9 mouse cellular contexts compared by ENCODE assay signal in the genomic region with DNA sequence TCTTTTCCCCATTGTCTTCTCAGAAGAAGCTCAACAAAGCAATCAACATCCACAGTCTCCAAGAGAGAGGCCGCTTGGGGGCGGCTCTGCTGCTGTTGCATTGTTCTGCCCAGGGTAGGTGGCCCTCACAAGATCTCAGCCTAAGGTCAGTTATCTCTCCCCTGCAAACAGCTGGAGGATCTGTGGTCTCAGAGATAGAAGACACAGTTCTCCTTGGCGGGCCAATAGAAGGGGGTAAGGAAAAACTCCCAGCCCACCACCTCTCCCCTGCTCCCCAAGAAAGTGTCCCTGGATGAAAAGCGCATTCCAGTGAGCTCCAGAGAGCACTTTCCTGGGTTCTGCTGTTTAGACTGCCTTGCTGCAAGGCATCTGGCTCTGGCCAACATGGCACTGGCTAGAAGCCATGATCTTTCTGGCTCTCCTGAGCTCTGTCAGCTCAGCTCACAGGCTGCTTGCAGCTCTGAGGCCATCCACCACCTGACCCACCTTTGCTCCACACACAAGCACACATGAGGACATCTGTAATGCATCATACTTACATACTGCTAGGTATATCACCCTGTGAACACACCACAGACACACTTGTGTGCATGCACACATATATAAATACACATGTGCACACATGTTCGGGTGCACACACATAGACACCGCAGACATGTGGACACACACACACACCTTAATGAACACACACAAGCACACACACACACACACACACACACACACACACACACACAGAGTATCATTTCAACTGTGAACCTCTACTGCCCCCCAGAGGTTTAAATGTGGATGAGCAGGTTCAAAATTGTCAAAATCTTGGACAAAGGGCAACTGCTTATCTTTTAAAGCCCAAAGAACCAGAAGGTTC.
DNase-seq lines count a peak whose midpoint lies in the region; ATAC-seq and TF ChIP-seq lines count a peak whose summit lies in the region.
"Had no signal": no experiment of that assay in that cellular context is flagged by ENCODE, and none has a peak within 500 bp of the region (broad histone marks: within the 10 kb centered on the region; RNA-seq: fewer than 3 reads in every experiment).

No protein-coding gene starts in this region.

- peak; percentile 93 for TF ChIP-seq CTCF in forebrain, postnatal 0 days (IDR thresholded peaks at IDR 0.05; ENCODE audit: low read depth)

- no peaks in the 10 kb centered on the region for H3K36me3 ChIP-seq in forebrain, postnatal 0 days (ENCODE audit: insufficient read depth)
- no peaks in the 10 kb centered on the region for H3K36me3 ChIP-seq in hindbrain, embryonic 14.5 days (replicated peaks; ENCODE audit: control insufficient read depth, insufficient read depth)
- H3K36me3 ChIP-seq in midbrain, embryonic 10.5 days, result no peaks in the 10 kb centered on the region

- H3K27me3 ChIP-seq in forebrain, postnatal 0 days (ENCODE audit: insufficient read depth, low read length), result no peaks in the 10 kb centered on the region
- 0 out of 2 replicates have a peak, but pooled peaks cover 4% of the 10 kb centered on the region for H3K27me3 ChIP-seq in hindbrain, embryonic 14.5 days (ENCODE audit: control insufficient read depth, insufficient read depth, low read length)
- peaks cover 62% of the 10 kb centered on the region for H3K27me3 ChIP-seq in midbrain, embryonic 10.5 days (ENCODE audit: low read depth, poor library complexity, severe bottlenecking)

- H3K9ac ChIP-seq in forebrain, postnatal 0 days, result no peak overlapping the region
- H3K9ac ChIP-seq in hindbrain, embryonic 14.5 days, result no peak overlapping the region; the same call in 1 of the 2 replicates

- no peak overlapping the region for H3K4me2 ChIP-seq in forebrain, postnatal 0 days (ENCODE audit: low read depth)
- no peak overlapping the region for H3K4me2 ChIP-seq in hindbrain, embryonic 14.5 days (replicated peaks)

- H3K4me1 ChIP-seq in forebrain, postnatal 0 days (ENCODE audit: insufficient read depth), result no peaks in the 10 kb centered on the region; the same call in 1 of the 2 replicates
- 0 out of 2 replicates have a peak, but pooled peaks cover 8% of the 10 kb centered on the region for H3K4me1 ChIP-seq in hindbrain, embryonic 14.5 days (replicated peaks; ENCODE audit: control insufficient read depth, insufficient read depth, low read length)
- peaks cover 28% of the 10 kb centered on the region for H3K4me1 ChIP-seq in midbrain, embryonic 10.5 days

- no peaks in the 10 kb centered on the region for H3K9me3 ChIP-seq in forebrain, postnatal 0 days (ENCODE audit: low read length)
- H3K9me3 ChIP-seq in hindbrain, embryonic 14.5 days (ENCODE audit: control insufficient read depth, low read length), result peaks cover 7% of the 10 kb centered on the region; the same call in 1 of the 2 replicates
- H3K9me3 ChIP-seq in midbrain, embryonic 10.5 days (replicated peaks), result 0 out of 2 replicates have a peak, but pooled peaks cover 5% of the 10 kb centered on the region

- 32% methylated on average over 6 of the region's 6 CpGs for WGBS in forebrain, postnatal 0 days
- WGBS in hindbrain, embryonic 14.5 days, result 33% methylated on average over 6 of the region's 6 CpGs
- 30% methylated on average over 6 of the region's 6 CpGs for WGBS in midbrain, embryonic 10.5 days

- no peak overlapping the region for H3K27ac ChIP-seq in forebrain, postnatal 0 days (ENCODE audit: low read depth, low read length)
- H3K27ac ChIP-seq in hindbrain, embryonic 14.5 days, result no peak overlapping the region
- H3K27ac ChIP-seq in midbrain, embryonic 10.5 days (replicated peaks), result peak overlapping the region; percentile 75

- H3K4me3 ChIP-seq in forebrain, postnatal 0 days (ENCODE audit: low read depth, low read length), result no peak overlapping the region
- H3K4me3 ChIP-seq in hindbrain, embryonic 14.5 days (replicated peaks; ENCODE audit: low read length), result no peak overlapping the region
- H3K4me3 ChIP-seq in midbrain, embryonic 10.5 days, result no peak overlapping the region
- H3K4me3 ChIP-seq: myocyte had no signal

- peak; percentile 30 to 31 for DNase-seq in right cerebral cortex, adult 2 months (ENCODE audit: low spot score in 2 of 2)
- DNase-seq in right cerebral cortex, postnatal 36 days (ENCODE audit: low spot score in 2 of 2), result no peak
- peak; percentile 51 for DNase-seq in cerebellum, adult 11-12 months
- peak; percentile 77 for DNase-seq in forebrain, postnatal 0 days
- DNase-seq in hindbrain, embryonic 14.5 days (ENCODE audit: low spot score), result peak; percentile 71
- DNase-seq in layer of hippocampus, postnatal 25 days (ENCODE audit: extremely low spot score in 1 of 2, low spot score in 1 of 2), result peak; percentile 24 to 25
- peak; percentile 42 for DNase-seq in midbrain, embryonic 10.5 days (ENCODE audit: low spot score)
- DNase-seq in testis, postnatal 10 days (ENCODE audit: low spot score), result peak; percentile 52

- peak; percentile 59 for ATAC-seq in forebrain, postnatal 0 days
- peak; percentile 46; the same call in 1 of the 2 replicates for ATAC-seq in hindbrain, embryonic 14.5 days (ENCODE audit: low FRiP score)

Comparison
In these comparisons a context has a peak if more than half of its experiments do, and no peak if none do; other contexts are left out.
1. DNase-seq: peak in right cerebral cortex, adult 2 months (2 of 2), cerebellum, adult 11-12 months (single experiment), forebrain, postnatal 0 days (single experiment), hindbrain, embryonic 14.5 days (single experiment), layer of hippocampus, postnatal 25 days (2 of 2), midbrain, embryonic 10.5 days (single experiment) and testis, postnatal 10 days (single experiment); none in right cerebral cortex, postnatal 36 days (0 of 2).